Mouse (Mus musculus): ENCODE measurements around the gene Adrm1.
A peak's percentile ranks its signal among the peaks of the same experiment; 100 is the strongest.

The Adrm1 gene

GRCm38 (mm10) chr2:180219145-180219943, 48.1 kb downstream of the Adrm1 start:
- peak; percentile 50 for DNase-seq

GRCm38 (mm10) chr2:180220165-180220564, 48.9 kb downstream of the Adrm1 start:
- peak; percentile 72 for DNase-seq

GRCm38 (mm10) chr2:180221051-180221450, 49.8 kb downstream of the Adrm1 start:
- peak; percentile 46 for DNase-seq

- peak; percentile 82 for DNase-seq
Measured at GRCm38 (mm10) chr2:180222250-180222649, 51.0 kb downstream of the Adrm1 start.

- DNase-seq, result no peak
Measured at GRCm38 (mm10) chr2:180224647-180225043, 53.4 kb downstream of the Adrm1 start.

GRCm38 (mm10) chr2:180225044-180225761, 53.9 kb downstream of the Adrm1 start:
- peak; percentile 68 for DNase-seq

Data from kidney, postnatal 10 days (tissue).